Mouse (Mus musculus): ENCODE measurements at regions not wholly inside any gene's neighbourhood (a gene's known extent, or its start where the extent isn't known, plus 50 kb on each side); places are given as distances from the start of the nearest gene placed in this dataset.
"Not testable (repeated sequence)": the region's sequence is repeated elsewhere in the genome, so short reads cannot be mapped to it uniquely, and the experiment has no call there.

DNA sequence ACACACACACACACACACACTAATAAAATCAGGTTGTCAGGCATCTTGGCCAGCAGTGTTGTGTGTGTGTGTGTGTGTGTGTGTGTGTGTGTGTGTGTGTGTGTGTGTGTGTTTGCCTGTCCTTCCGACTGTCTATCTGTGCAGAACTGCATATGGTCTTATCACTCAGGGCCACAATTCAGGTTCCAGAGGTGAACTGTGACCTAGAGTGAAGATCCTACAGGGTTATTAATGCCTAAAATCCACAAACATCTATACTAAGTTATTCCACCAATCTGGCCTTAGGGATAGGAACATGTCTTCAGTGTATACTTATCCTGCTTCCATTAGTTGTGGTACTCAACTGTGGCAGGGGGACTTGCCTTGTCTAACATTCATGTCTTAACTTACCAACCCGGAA is 96.7 kb downstream of the Zfp369 start:
- H3K4me3 ChIP-seq (ENCODE audit: insufficient read depth, low read depth, low read length); H3K27ac ChIP-seq (ENCODE audit: insufficient read depth, low read depth, low read length); H3K4me1 ChIP-seq (ENCODE audit: control insufficient read depth, insufficient read depth, low read length): not testable (repeated sequence)
- 76% methylated on average over 2 of the region's 2 CpGs for WGBS

GRCm38 (mm10) chr13:65379411-65379810 is 100.8 kb downstream of the Zfp369 start:
- WGBS: 45% methylated on average over 21 of the region's 21 CpGs
- H3K27ac ChIP-seq (ENCODE audit: insufficient read depth, low read depth, low read length); H3K4me3 ChIP-seq (ENCODE audit: insufficient read depth, low read depth, low read length); H3K4me1 ChIP-seq (ENCODE audit: control insufficient read depth, insufficient read depth, low read length): not testable (repeated sequence)

GRCm38 (mm10) chr13:65414990-65415389 is 97.5 kb upstream of the Gm10139 start:
- not testable (repeated sequence) for H3K27ac ChIP-seq (ENCODE audit: insufficient read depth, low read depth, low read length); H3K4me3 ChIP-seq (ENCODE audit: insufficient read depth, low read depth, low read length); H3K4me1 ChIP-seq (ENCODE audit: control insufficient read depth, insufficient read depth, low read length)
- WGBS: 73% methylated on average over 4 of the region's 4 CpGs

DNA sequence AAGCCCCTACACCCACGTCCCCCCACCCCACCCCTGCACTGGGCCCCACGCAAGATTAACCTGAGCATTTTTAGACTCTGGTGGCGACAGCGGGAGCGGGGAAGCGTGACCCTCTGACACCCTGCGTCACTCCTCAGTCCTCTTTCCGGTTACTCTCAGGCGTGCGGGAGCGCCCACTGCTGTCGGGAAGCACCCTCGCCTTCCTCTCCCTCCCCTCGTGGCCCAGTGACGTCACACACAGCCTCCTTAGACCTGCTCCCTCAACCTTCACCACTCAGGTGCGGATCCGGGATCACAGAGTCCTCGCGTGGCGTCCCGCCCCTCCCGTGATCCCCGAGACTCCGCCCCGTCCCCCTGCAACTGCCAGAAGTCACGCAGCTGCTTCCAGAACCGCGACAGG is 92.3 kb upstream of the Gm10139 start:
- 10% methylated on average over 25 of the region's 28 CpGs for WGBS

More for the DNA sequence above, 92.3 kb upstream of the Gm10139 start:
- H3K27ac ChIP-seq (ENCODE audit: insufficient read depth, low read depth, low read length); H3K4me1 ChIP-seq (ENCODE audit: control insufficient read depth, insufficient read depth, low read length): not testable (repeated sequence)
- 0 out of 2 replicates have a peak overlapping the region, but pooled peaks have one; percentile 13 for H3K4me3 ChIP-seq (ENCODE audit: insufficient read depth, low read depth, low read length)
